Mouse (Mus musculus) intestine, embryonic 16.5 days (tissue): ENCODE results near the gene Zfp599. TPM values are rescaled to one million over a fixed set of nuclear protein-coding genes. Genes with fewer than 3 reads are reported as not detected.
A peak's percentile ranks its signal among the peaks of the same experiment; 100 is the strongest.

Experiments used
- ATAC-seq: fragments of 200-750 bp; cut with Nextera tagmentation; 2 replicates; pipeline ENCODE4 v1.8.0; 2017; ENCODE audit warnings: moderate TSS enrichment, moderate library complexity
- H3K27ac ChIP-seq: fragments of 300-500 bp; sonication (generic); 2 replicates; pipeline ENCODE4 v1.5.1; 2014; ENCODE audit warnings: mild to moderate bottlenecking, low read length
- H3K27me3 ChIP-seq: fragments of 300-500 bp; sonication (generic); replicated peaks from 2 replicates; pipeline ENCODE4 v1.6.1; 2014; ENCODE audit warnings: low read length, control low read depth, mixed read lengths; ENCODE audit not compliant: control insufficient read depth, insufficient read depth
- H3K36me3 ChIP-seq: fragments of 300-500 bp; sonication (generic); 2 replicates; pipeline ENCODE4 v1.6.1; 2014; ENCODE audit warnings: low read length, control low read depth; ENCODE audit not compliant: control insufficient read depth, insufficient read depth
- H3K4me1 ChIP-seq: fragments of 300-500 bp; sonication (generic); 2 replicates; pipeline ENCODE4 v1.6.1; 2014; ENCODE audit warnings: low read length, control low read depth, mixed read lengths; ENCODE audit not compliant: control insufficient read depth, insufficient read depth
- H3K4me2 ChIP-seq: fragments of 300-500 bp; sonication (generic); 2 replicates; pipeline ENCODE4 v1.6.1; 2014; ENCODE audit warnings: low read depth, low read length, control low read depth
- H3K4me3 ChIP-seq: fragments of 300-500 bp; sonication (generic); 2 replicates; pipeline ENCODE4 v1.5.1; 2014; ENCODE audit warnings: mild to moderate bottlenecking, low read length
- H3K9ac ChIP-seq: fragments of 300-500 bp; sonication (generic); 2 replicates; pipeline ENCODE4 v1.6.1; 2014; ENCODE audit warnings: low read depth, low read length
- H3K9me3 ChIP-seq: fragments of 300-500 bp; sonication (generic); 2 replicates; pipeline ENCODE4 v1.6.1; 2016; ENCODE audit warnings: low read length, control low read depth; ENCODE audit not compliant: control insufficient read depth
- WGBS: fragments of 180-500 bp; shearing (Covaris S2); extraction: QIAGEN DNeasy Blood & Tissue Kit; methylation state at CpG from one replicate; pipeline ENCODE4 v1.1.7; 2014; 5-methylcytosine and 5-hydroxymethylcytosine counted together
- polyA plus RNA-seq: library from polyadenylated mRNA; unstranded; fragments of >200 nt; fragmentation: Nextera tagmentation; extraction: Ambion mirVana; gene quantifications from 2 replicates; pipeline ENCODE4 v1.2.1, GENCODE M21; 2015

Gene Zfp599
- polyA plus RNA-seq, 1 experiment from 2014 or later: 3.1 TPM

DNA sequence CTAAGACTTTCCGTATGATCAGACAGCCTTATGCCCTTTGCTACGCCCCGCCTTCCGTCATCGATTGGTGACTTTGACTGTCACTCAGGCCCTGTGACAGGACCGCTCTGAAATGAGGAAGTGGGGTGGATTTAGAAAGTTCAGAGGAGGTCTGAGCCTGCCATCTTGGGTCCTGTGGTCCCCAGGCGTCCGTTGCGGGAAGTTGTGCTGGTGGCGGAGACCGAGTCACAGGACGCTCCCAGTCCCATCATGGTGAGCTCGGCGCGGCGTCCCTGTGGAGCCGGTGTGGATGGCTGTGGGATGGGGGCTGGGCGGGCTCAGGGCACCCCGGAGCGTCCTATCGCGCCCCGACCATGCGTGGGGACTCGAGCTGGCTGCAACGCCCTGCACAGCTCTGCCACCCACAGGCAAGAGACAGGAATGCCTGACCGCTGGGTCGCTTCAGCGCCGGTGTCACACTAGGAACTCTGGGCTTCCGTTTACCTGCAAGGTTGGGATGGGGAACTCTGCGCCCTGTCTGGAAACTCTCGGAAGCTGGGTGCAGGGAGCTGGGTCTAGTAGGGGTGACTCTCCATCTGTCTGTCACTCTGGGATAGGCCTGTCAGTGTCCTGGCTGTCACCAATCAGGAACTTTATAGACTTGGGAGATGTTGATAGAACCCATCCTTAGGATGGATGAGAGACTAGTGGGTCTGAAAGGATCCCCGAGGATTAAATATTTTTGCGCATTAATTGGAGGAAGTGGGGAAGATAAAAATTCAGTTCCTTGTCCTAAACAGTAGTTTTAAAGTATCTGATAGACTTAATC lies 33.9 kb downstream of the Zfp599 start, which contains the start of gene Zfp809:
Zfp809 (plus strand) TSS at position 134 of the 808 bp plus-strand sequence.
- peak within 1 kb of the TSS; percentile 98 for H3K27ac ChIP-seq
- WGBS: under 1% methylated on average over 35 of the region's 35 CpGs
- H3K4me2 ChIP-seq: peak within 1 kb of the TSS; percentile 78
- H3K9ac ChIP-seq: peak within 1 kb of the TSS; percentile 96
- peak within 1 kb of the TSS; percentile 86 for H3K4me3 ChIP-seq
- H3K9me3 ChIP-seq: no peaks in the 10 kb centered on the region
- no peaks in the 10 kb centered on the region for H3K36me3 ChIP-seq
- peak; percentile 99 for ATAC-seq
- peaks cover 6% of the 10 kb centered on the region; the same call in 1 of the 2 replicates for H3K4me1 ChIP-seq
- no peaks in the 10 kb centered on the region for H3K27me3 ChIP-seq

DNA sequence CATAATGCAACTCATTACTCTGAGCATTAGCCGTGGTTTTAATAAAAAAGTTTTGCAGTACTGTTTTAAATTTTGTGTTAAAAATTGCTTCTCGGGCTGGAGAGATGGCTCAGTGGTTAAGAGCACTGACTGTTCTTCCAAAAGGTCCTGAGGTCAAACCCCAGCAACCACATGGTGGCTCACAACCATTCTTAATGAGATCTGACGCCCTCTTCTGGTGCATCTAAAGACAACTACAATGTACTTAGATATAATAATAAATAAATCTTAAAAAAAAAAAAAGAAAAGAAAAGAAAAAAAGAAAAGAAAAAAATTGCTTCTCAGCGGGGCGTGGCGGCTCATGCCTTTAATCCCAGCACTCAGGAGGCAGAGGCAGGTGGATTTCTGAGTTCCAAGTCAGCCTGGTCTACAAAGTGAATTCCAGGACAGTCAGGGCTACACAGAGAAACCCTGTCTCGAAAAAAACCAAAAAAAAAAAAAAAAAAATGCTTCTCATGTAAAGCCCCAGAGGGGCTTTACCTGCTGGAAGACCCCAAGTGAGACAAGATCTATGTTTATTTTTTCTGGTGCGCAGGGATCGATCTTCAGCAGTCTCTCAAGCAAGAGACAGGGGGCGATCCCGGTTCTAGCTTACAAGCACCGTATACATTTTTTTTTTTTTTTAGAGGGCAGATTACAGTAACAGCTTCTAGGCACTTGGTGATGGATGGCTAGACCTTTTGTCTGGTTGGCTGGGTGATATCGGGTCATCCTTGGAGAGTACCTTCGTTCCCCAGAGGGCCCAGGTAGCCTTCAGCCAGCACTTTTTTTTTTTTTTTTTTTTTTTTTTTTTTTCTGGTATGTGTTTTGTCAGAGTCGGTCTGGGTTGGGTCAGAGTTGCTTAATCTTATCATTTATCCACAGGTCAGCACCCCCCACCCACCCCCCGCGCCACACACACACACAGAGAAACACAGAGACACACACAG lies 34.9 kb downstream of the Zfp599 start:
- Histone ChIP-seq H3K4me2 (peak overlapping the region; percentile 39), H3K9me3 (no peaks in the 10 kb centered on the region), H3K36me3 (no peaks in the 10 kb centered on the region), H3K4me3 (peak overlapping the region; percentile 86), H3K4me1 (peaks cover 6% of the 10 kb centered on the region; the same call in 1 of the 2 replicates), H3K27me3 (no peaks in the 10 kb centered on the region), H3K9ac (peak overlapping the region; percentile 96), H3K27ac (peak overlapping the region; percentile 98; the same call in 1 of the 2 replicates)
- 26% methylated on average over 17 of the region's 17 CpGs for WGBS
- peak; percentile 52 for ATAC-seq

- 88% methylated on average over 4 of the region's 4 CpGs for WGBS
- H3K9me3 ChIP-seq: no peaks in the 10 kb centered on the region
- H3K27ac ChIP-seq: 0 out of 2 replicates have a peak overlapping the region, but pooled peaks have one; percentile 18
- no peak for ATAC-seq
- H3K4me1 ChIP-seq: peaks cover 6% of the 10 kb centered on the region; the same call in 1 of the 2 replicates
- no peak overlapping the region for H3K4me3 ChIP-seq
- H3K36me3 ChIP-seq: no peaks in the 10 kb centered on the region
- no peak overlapping the region for H3K9ac ChIP-seq
- H3K27me3 ChIP-seq: no peaks in the 10 kb centered on the region
- no peak overlapping the region for H3K4me2 ChIP-seq
These were observed 35.6 kb downstream of the Zfp599 start for GRCm38 (mm10) chr9:22224066-22224465.

GRCm38 (mm10) chr9:22217858-22218493 lies 41.7 kb downstream of the Zfp599 start:
- Histone ChIP-seq H3K27me3 (no peaks in the 10 kb centered on the region), H3K4me3 (no peak overlapping the region), H3K36me3 (no peaks in the 10 kb centered on the region), H3K9me3 (no peaks in the 10 kb centered on the region), H3K4me1 (peaks cover 6% of the 10 kb centered on the region; the same call in 1 of the 2 replicates), H3K4me2 (no peak overlapping the region), H3K9ac (no peak overlapping the region), H3K27ac (no peak overlapping the region)
- WGBS: 43% methylated on average over 8 of the region's 8 CpGs
- no peak for ATAC-seq

DNA sequence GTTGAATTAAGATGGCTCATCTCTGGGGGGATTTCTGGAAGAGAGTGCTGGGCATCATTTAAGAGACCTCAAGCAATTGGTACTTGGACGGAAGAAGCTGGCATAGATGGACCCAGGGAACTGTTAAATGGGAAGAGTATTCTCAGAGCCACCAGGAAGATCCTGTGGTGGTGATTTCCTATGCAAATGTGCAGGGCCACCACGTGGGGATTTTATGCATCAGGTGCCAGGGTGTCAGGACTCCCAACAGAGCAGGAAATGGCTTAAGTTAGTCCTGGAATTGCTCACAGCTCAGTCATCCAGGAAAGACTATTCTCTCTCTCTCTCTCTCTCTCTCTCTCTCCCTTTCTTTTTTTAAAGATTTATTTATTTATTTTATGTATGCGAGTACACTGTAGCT lies 43.0 kb downstream of the Zfp599 start:
- Histone ChIP-seq H3K4me2 (no peak overlapping the region), H3K9ac (no peak overlapping the region), H3K4me3 (no peak overlapping the region), H3K36me3 (no peaks in the 10 kb centered on the region), H3K9me3 (no peaks in the 10 kb centered on the region), H3K27ac (no peak overlapping the region), H3K27me3 (no peaks in the 10 kb centered on the region), H3K4me1 (peaks cover 3% of the 10 kb centered on the region; the same call in 1 of the 2 replicates)
- no peak for ATAC-seq
- 57% methylated on average over 3 of the region's 3 CpGs for WGBS

DNA sequence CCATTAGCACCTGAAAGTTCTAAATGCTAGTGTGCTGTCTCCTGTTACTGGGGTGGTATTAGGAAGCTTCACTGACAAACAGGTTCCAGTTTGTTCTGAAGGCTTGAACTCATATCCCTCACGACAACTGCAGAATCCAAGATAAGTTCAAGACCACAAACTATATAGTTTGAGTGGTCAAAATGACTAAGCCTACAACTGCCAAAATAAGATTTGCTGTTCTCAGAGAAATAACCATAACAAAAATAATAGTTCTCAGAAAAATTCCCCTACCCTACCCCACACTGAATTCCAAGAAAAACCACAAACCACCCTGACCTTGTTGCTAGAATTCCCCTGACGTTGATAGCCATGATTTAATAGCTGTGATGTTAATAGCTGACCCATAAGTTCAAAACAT lies 45.1 kb downstream of the Zfp599 start:
- Histone ChIP-seq H3K36me3 (no peaks in the 10 kb centered on the region), H3K9me3 (no peaks in the 10 kb centered on the region), H3K4me3 (no peak overlapping the region), H3K4me1 (no peaks in the 10 kb centered on the region), H3K4me2 (no peak overlapping the region), H3K27me3 (no peaks in the 10 kb centered on the region), H3K27ac (no peak overlapping the region), H3K9ac (no peak overlapping the region)
- 76% methylated on average over 2 of the region's 2 CpGs for WGBS
- ATAC-seq: no peak

DNA sequence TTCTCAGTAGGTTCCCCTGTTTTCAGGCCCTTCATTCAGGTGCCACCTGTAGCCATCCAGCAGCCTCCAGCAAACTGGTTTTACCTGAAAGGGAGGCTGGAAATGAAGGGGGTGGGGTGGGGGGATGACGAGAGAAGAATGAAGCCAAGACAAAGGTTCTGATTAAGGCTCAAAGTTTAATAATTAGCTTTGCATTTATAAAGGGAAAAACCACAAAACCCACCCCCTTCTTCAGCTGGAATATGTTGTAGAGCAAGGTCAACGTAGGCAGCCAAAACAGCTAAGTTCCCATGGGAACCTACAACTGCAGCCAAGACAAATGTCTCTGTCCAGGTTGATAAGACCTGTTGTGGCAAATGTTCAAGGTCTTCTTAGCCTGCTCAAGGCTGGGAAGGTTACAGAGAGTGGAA lies 45.9 kb downstream of the Zfp599 start:
- no peak overlapping the region for H3K4me3 ChIP-seq
- 56% methylated on average over 2 of the region's 2 CpGs for WGBS

More for the DNA sequence above, 45.9 kb downstream of the Zfp599 start:
- Histone ChIP-seq H3K9me3 (no peaks in the 10 kb centered on the region), H3K4me2 (no peak overlapping the region), H3K27ac (no peak overlapping the region), H3K36me3 (no peaks in the 10 kb centered on the region), H3K27me3 (no peaks in the 10 kb centered on the region), H3K9ac (no peak overlapping the region), H3K4me1 (no peaks in the 10 kb centered on the region)
- peak; percentile 88 for ATAC-seq
